Mouse (Mus musculus): ENCODE data around the gene Dmpk.
"Not testable (repeated sequence)": the region's sequence is repeated elsewhere in the genome, so short reads cannot be mapped to it uniquely, and the experiment has no call there.

Gene Dmpk

GRCm38 (mm10) chr7:19083701-19084100 lies at the start of gene Dmpk:
TSS of gene Dmpk (plus strand) at chr7:19083849.
- DNase-seq (ENCODE audit: low spot score in 2 of 2): peak in 1 of 2 experiments; percentile 22

DNA sequence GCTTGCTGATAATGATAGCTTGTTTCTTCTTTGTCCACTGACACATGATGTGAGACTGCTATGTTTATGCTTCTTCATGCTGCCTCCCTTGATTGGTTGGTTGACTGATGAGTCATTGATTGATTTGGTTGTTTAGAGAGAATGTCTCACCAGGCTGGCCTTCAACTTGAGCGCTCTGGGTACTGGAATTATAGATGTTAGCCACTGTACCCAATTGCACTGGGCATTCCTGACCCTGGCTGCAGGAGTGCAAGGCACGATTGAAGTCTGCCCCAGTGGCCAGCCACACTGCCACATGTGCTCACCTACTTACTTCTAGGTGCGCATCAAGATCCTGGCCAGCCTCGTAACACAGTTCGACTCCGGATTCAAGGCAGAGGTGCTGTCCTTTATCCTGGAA lies 39.0 kb upstream of the Dmpk start:
- no peak for DNase-seq (ENCODE audit: low spot score in 2 of 2)

DNA sequence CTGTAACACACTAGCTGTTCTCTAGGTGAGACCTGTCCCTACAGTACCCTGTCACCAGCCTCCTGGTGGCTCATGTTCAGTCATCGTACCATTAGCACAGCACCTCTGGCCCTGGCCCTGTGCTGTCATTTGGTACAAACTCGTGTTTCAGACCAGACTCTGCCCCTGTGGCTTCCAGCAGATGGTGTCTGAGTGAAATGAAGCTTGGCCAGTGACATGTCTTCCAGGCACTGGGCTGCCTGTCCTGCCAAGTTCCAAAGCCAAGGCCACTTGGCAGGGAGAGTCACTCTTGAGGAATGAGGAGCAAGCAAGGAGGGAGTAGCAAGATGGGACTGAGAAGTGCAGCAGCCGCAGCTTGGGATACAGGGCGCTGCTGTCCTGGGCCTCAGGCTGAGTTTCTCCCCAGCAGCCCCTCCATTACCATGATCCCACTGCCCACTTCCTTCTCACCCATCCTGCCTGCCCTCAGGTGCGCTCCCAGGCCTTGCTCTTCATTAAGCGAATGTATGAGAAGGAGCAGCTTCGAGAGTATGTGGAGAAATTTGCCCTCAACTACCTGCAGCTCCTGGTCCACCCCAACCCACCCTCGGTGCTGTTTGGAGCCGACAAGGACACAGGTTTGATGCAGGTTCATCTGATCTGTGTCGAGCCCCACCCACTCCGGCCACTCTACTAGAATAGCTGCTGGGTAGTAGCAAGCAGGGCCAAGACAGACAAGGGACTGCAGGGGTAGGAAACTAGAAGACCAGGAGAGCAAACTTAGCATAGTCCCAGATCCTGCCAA lies 37.2 kb upstream of the Dmpk start:
- no peak for DNase-seq (ENCODE audit: low spot score in 2 of 2)

DNA sequence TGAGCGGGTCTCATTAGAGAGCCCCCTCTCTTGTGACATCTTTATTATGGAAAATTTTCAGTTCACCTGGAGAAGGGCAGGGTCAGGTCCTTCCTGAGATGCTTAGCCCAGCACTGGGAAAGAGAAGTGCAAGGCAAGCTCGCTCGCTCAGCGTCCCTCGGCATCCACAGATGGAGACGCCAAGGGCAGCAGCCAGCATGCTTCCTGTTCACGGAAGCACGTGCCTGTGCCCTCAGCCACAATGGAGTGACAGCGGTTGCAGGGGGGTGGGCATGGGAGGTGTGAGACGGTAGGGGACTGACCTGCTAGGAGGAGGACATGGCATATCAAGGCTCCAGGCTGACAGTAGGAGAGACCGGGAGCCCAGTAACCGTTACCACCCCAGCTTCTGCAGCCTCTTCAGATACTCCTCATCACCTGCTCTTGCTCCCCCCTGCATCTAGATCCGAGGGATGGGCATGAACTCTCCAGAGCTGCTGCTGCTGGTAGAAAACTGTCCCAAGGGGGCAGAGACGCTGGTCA lies 35.6 kb upstream of the Dmpk start:
- DNase-seq (ENCODE audit: low spot score in 2 of 2): no peak

DNA sequence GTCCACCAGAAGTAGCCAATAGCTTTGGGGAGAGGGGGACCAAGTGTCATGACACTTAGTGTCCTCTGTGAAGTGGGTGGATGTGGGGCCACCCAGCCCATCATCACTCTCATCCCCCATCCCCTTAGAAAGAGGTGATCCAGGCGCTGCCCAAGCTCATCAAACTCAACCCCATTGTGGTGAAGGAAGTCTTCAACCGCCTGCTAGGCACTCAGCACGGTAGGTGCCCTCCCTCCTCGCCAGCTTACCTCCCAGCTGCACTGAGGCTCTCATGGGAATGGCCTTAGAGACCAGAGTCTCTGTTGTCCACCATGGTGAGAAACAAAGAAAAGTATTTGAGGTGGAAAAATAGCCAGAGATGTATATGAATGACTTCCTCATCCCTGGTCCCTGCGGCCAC lies 34.4 kb upstream of the Dmpk start:
- no peak for DNase-seq (ENCODE audit: low spot score in 2 of 2)

DNA sequence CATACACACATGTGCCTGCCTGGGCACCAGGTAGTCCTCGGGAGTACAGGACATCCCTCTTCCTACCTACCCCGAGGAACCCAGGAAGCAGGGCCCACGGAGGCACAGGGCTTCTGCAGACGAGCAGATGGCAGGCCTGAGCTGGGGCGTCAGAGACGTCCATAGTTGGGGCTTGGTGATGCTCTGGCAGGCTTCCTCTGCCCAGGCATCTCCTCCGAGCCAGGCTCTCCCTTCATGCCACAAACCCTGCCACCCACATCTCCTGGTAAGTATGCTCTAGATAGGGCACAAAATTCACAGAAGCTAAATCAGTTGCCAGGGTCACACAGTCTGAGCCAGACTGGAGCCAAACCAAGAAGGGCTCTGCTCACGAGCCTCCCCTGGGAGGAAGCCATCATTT lies 33.5 kb upstream of the Dmpk start:
- DNase-seq (ENCODE audit: low spot score in 2 of 2): no peak

DNA sequence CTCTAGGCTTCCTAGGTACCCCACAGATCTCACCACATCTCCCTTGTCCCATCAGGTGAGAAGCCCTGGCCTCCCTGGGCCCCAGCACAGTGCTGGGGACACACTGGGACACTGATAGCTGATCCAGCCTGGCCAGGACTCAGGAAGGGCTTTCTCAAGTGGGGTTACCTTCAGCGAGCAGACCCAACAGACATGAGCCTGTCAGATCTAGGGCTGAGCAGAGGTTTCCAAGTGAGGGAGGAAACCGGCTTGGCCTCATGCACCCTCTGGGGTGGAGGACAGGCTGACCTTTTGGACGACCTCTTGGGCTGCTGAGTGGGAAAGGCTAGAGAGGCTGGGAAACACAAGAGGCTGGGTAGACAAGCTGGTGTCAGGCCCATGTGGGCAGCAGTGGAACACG lies 32.5 kb upstream of the Dmpk start:
- DNase-seq (ENCODE audit: low spot score in 2 of 2): no peak

DNA sequence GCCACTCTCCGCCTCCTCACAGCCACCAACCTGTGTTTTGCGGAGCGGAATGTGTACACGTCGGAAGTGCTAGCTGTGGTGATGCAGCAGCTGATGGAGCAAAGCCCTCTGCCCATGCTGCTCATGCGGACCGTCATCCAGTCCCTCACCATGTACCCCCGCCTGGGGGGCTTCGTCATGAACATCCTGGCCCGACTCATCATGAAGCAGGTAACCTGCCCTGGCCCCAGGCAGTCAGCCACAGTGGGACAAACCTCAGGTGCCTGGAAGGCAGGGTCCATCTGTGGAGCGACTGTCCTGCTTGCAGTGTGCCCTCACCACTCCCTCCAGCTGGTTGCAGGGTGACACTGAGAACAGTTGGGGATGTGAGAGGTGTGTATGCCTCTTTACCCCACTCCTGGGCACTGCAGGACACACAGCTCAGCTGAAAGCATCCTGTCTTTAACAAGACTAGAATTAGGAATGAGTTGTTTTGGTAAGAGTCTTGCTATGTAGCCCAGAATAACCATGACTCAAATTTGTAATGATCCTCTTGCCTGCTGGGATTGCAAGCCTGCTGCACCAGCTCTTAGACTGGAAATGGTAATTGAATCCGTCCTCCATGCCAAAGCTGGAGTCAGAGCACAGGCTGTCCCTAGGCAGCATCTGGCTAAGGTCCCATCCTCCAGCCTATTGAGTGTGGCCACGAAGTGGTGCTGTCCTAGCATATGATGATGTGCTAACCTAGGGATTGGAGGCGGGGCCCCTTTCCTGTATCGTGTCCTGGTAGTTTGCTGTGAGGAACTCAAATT lies 31.1 kb upstream of the Dmpk start:
- no peak for DNase-seq (ENCODE audit: low spot score in 2 of 2)

- DNase-seq (ENCODE audit: low spot score in 2 of 2): no peak
These were observed 30.5 kb upstream of the Dmpk start for GRCm38 (mm10) chr7:19053136-19053532.

GRCm38 (mm10) chr7:19054047-19054776 lies 29.4 kb upstream of the Dmpk start, which contains the start of gene Rsph6a:
TSS of gene Rsph6a (plus strand) at chr7:19054690.
- peak in 1 of 2 experiments; percentile 62 for DNase-seq (ENCODE audit: low spot score in 2 of 2)

DNA sequence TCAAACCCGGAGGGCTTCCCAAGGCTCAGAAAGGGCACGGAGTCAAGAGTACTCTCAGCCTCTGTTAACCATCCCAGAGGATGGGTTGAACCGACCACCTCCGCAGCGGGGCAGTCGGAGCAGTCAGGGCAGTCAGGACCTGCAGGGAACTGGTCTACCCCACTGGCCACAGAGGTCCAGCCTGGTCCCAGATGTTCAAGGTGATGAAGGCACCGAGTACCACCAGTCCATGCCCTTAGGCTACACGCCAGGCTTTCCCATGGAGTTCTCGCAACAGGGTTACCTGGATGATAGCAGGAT lies 28.9 kb upstream of the Dmpk start:
- no peak for DNase-seq (ENCODE audit: low spot score in 2 of 2)

- no peak for DNase-seq (ENCODE audit: low spot score in 2 of 2)
These were observed 28.5 kb upstream of the Dmpk start for GRCm38 (mm10) chr7:19055108-19055507.

DNA sequence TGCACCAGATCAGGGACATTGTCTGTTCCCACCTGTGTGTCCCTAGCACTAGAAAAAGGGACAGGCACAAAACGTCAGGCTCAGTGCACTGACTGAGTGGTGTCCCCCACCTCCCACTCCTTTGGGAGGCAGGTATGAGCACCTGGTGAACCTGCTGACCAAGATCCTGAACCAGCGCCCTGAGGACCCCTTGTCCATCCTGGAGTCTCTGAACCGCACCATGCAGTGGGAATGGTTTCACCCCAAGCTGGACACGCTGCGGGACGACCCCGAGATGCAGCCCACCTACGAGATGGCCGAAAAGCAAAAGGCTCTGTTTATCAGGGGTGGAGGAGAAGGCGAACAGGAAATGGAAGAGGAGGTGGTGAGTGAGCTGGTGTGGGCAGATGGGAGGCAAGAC lies 26.2 kb upstream of the Dmpk start:
- DNase-seq (ENCODE audit: low spot score in 2 of 2): no peak

DNA sequence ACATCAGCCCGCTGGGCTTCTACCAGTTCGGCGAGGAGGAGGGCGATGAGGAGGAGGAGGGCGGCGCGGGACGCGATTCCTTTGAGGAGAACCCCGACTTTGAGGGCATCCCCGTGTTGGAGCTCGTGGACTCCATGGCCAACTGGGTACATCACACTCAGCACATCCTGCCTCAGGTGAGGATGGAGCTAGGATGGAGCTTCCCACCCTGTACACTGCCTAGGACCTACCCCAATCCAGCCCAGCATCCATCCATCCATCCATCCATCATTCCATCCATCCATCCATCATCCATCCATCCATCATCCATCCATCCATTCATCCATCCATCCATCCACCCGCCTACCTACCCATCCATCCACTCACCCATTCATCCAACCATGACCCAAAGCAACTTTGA lies 17.8 kb upstream of the Dmpk start:
- DNase-seq (ENCODE audit: low spot score in 2 of 2): no peak

DNA sequence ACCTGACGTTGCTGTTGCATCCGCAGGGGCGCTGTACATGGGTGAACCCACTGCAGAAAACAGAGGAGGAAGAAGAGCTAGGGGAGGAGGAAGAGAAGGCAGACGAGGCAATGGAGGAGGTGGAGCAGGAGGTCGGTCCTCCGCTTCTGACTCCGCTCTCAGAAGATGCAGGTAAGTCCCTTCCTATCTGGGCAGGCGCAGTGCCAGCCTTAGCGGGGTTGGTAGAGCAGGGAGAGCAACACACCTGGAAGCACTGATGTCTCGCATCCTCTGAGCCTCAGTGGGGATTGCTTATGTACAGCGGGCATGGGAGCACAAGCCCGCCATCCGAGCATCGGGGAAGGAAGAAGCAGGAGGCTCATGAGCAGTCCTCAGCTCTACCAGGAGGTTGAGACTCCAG lies 16.6 kb upstream of the Dmpk start:
- no peak for DNase-seq (ENCODE audit: low spot score in 2 of 2)

DNA sequence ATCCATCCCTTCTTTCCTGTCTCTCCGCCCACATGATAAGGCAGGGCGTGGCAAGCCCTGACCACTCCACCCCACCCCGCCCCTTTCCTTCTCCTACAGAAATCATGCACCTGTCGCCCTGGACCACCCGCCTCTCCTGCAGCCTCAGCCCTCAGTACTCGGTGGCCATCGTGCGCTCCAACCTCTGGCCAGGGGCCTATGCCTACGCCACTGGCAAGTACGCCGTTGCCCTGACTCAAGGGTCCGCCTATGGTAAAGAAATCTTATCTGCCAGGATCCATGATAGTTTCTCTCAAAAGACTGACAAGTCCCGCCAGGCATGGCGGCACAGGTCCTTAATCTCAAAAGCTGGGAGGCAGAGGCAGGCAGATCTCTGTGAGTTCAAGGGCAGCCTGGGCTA lies 15.7 kb upstream of the Dmpk start:
- no peak for DNase-seq (ENCODE audit: low spot score in 2 of 2)

DNA sequence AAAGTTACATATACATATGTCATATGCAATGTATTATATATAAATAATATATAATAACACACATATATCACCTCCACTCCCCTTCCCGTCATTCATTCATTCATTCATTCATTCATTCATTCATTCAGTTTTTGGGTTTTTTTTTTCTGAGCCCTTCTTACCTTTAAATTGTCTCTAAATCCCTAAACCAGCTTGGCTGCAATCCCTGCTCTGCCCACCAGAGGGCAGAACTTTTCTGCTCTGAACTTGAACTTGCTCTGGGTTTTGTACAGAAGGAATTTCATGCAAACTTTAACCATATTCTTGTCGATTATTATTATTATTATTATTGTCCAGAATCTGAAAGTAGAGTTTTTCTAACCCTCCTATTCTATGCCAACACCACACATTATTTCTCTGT lies 14.9 kb upstream of the Dmpk start:
- DNase-seq (ENCODE audit: low spot score in 2 of 2): peak; percentile 67 to 85

DNA sequence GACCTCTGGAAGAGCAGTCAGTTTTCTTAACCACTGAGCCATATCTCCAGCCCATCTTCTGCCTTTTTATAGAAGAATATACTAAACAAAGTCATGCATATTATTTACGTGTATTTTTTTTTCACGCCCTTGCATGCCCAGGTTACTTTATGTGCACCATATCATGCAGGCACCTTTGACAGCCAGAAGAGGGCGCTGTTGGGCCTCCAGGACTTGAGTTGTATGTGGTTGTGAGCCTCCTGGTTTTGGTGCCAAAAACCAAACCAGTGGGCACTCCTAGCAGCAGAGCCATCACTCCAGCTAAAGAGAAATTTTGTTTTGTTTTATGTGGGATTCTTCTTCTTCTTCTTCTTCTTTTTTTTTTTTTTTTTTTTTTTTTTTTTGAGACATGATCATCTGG lies 14.1 kb upstream of the Dmpk start:
- DNase-seq (ENCODE audit: low spot score in 2 of 2): peak in 1 of 2 experiments; percentile 64

GRCm38 (mm10) chr7:19071024-19071423 lies 12.6 kb upstream of the Dmpk start:
- DNase-seq (ENCODE audit: low spot score in 2 of 2): not testable (repeated sequence)

DNA sequence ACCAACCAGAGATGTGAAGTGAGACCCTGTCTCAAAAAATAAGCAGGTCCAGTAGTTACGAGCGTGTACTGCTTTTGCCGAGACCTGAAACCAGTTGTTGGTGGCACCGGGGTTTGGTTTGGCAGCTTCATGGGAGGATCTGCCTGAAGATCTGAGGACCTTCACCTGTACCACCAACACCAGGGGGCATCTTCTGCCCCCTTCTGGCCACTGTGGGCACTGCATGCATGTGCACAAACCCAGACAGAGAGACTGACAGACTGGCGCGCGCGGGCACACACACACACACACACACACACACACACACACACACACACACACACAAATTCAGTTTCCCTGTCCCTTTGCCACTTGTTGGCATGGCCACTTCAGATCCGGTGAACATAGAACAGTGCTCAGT lies 10.1 kb upstream of the Dmpk start:
- peak; percentile 50 to 71 for DNase-seq (ENCODE audit: low spot score in 2 of 2)

DNA sequence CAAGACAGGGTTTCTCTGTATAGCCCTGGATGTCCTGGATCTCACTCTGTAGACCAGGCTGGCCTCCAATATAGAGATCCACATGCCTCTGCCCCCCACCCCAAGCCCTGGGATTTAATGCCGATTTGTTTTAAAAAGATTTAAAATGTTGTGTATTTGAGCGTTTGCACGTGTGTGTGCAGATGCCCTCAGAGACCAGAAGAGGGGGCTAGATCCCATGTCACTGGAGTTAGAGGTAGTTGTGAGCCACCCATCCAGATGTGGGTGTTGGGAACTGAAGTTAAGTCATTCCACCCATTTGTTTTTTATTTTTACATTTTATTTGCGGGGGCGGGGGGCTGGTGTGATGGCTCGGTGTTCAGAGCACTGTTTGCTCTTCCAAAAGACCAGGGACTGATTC lies 9.2 kb upstream of the Dmpk start:
- no peak for DNase-seq (ENCODE audit: low spot score in 2 of 2)

- DNase-seq (ENCODE audit: low spot score in 2 of 2): no peak
These were observed 8.4 kb upstream of the Dmpk start for GRCm38 (mm10) chr7:19075231-19075630.
